Mouse (Mus musculus): ENCODE data around the gene Rab4b.

- TF ChIP-seq CTCF (IDR thresholded peaks at IDR 0.05; ENCODE audit: extremely low read depth, insufficient read depth, low read length), result no peak
- TF ChIP-seq POLR2A (IDR thresholded peaks at IDR 0.05; ENCODE audit: extremely low read depth, insufficient read depth, low read length), result no peak
Measured at GRCm38 (mm10) chr7:27119676-27120075, 59.0 kb downstream of the Rab4b start, which contains the start of gene Cyp2f2.
